Comparison of ENCODE assay signal across 25 mouse cellular contexts in the genomic region with DNA sequence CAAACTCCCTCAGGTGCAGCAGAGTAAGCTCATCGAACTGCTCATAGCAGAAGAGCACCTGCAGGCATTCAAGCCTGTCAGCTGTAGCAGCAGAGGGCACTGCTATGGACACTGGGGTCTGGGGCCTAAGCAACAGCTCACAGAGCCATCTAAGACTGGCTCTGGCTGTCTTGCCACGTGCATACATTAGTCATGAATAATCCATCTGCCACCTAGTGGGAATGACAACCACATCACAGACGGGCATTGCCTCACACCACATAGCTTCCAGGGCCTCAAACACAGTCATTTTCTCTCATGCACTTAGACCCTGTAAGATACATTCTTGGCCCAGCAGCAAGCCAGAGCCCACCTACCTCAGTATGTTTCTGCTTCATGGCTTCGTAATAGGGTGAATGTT. TPM values are rescaled to one million over a fixed set of nuclear protein-coding genes. Genes with fewer than 3 reads are reported as not detected.
DNase-seq lines count a peak whose midpoint lies in the region; ATAC-seq and TF ChIP-seq lines count a peak whose summit lies in the region.
"Had no signal": no experiment of that assay in that cellular context is flagged by ENCODE, and none has a peak within 500 bp of the region (broad histone marks: within the 10 kb centered on the region; RNA-seq: fewer than 3 reads in every experiment).

No protein-coding gene starts in this region.

- no peaks in the 10 kb centered on the region for H3K9me3 ChIP-seq in forebrain, postnatal 0 days (ENCODE audit: low read length)
- H3K9me3 ChIP-seq in forebrain, embryonic 13.5 days (replicated peaks) = no peaks in the 10 kb centered on the region
- no peaks in the 10 kb centered on the region for H3K9me3 ChIP-seq in kidney, embryonic 15.5 days (replicated peaks)
- H3K9me3 ChIP-seq in lung, postnatal 0 days (ENCODE audit: low read length) = no peaks in the 10 kb centered on the region
- H3K9me3 ChIP-seq: embryonic facial prominence, embryonic 13.5 days; heart, embryonic 13.5 days; hindbrain, embryonic 15.5 days; limb, embryonic 10.5 days; midbrain, embryonic 10.5 days; neural tube, embryonic 13.5 days had no signal

- peaks cover 76% of the 10 kb centered on the region for H3K36me3 ChIP-seq in forebrain, postnatal 0 days (ENCODE audit: insufficient read depth)
- H3K36me3 ChIP-seq in forebrain, embryonic 13.5 days (ENCODE audit: poor library complexity, severe bottlenecking) = peaks cover 88% of the 10 kb centered on the region
- H3K36me3 ChIP-seq in kidney, embryonic 15.5 days = peaks cover 97% of the 10 kb centered on the region
- 0 out of 2 replicates have a peak, but pooled peaks cover 13% of the 10 kb centered on the region for H3K36me3 ChIP-seq in lung, postnatal 0 days (ENCODE audit: insufficient read depth, low read length)

- 76% methylated on average over 4 of the region's 4 CpGs for WGBS in forebrain, postnatal 0 days
- whole genome bisulfite sequencing in forebrain, embryonic 13.5 days = 85% methylated on average over 4 of the region's 4 CpGs
- WGBS in kidney, embryonic 15.5 days = 84% methylated on average over 4 of the region's 4 CpGs
- 83% methylated on average over 4 of the region's 4 CpGs for WGBS in lung, postnatal 0 days

- no peaks in the 10 kb centered on the region for H3K27me3 ChIP-seq in forebrain, postnatal 0 days (ENCODE audit: insufficient read depth, low read length)
- H3K27me3 ChIP-seq in forebrain, embryonic 13.5 days = no peaks in the 10 kb centered on the region
- no peaks in the 10 kb centered on the region for H3K27me3 ChIP-seq in kidney, embryonic 15.5 days
- no peaks in the 10 kb centered on the region for H3K27me3 ChIP-seq in lung, postnatal 0 days (replicated peaks; ENCODE audit: insufficient read depth, low read length)
- H3K27me3 ChIP-seq: embryonic facial prominence, embryonic 13.5 days; heart, embryonic 13.5 days; hindbrain, embryonic 15.5 days; neural tube, embryonic 13.5 days had no signal

- H3K4me3 ChIP-seq in forebrain, postnatal 0 days (ENCODE audit: low read depth, low read length) = no peak overlapping the region
- H3K4me3 ChIP-seq in forebrain, embryonic 13.5 days = no peak overlapping the region
- H3K4me3 ChIP-seq in kidney, embryonic 15.5 days (replicated peaks) = no peak overlapping the region
- H3K4me3 ChIP-seq in lung, postnatal 0 days (ENCODE audit: low read depth, low read length) = no peak overlapping the region
- H3K4me3 ChIP-seq: embryonic facial prominence, embryonic 13.5 days; heart, embryonic 13.5 days; hindbrain, embryonic 15.5 days; limb, embryonic 10.5 days; midbrain, embryonic 10.5 days; neural tube, embryonic 13.5 days had no signal

- ATAC-seq in forebrain, postnatal 0 days = no peak
- no peak for ATAC-seq in forebrain, embryonic 13.5 days
- peak; percentile 40; the same call in 1 of the 2 replicates for ATAC-seq in kidney, embryonic 15.5 days (replicated peaks; ENCODE audit: low FRiP score)
- no peak for ATAC-seq in lung, postnatal 0 days

- no peak for TF ChIP-seq EP300 in lung, postnatal 0 days (IDR thresholded peaks at IDR 0.05)

- DNase-seq in forebrain, postnatal 0 days = no peak
- no peak for DNase-seq in kidney, postnatal 36 days
- no peak for DNase-seq in lung, postnatal 0 days (ENCODE audit: low spot score)
- DNase-seq in lung, postnatal 14 days = no peak
- peak; percentile 36 for DNase-seq in fibroblast of lung, adult 2 months (ENCODE audit: low read depth)
- DNase-seq in left cerebral cortex, postnatal 25 days (ENCODE audit: low spot score in 2 of 2) = no peak
- DNase-seq: adrenal gland, postnatal 10 days; cerebellum, adult 11 months; cerebellum, postnatal 14 days; heart, adult 18-20 months; heart, postnatal 36 days; kidney, postnatal 14 days; lung, adult 2 months; lung, postnatal 4 days; thymus, postnatal 14 days had no signal

- no peak overlapping the region for H3K9ac ChIP-seq in forebrain, postnatal 0 days
- H3K9ac ChIP-seq in forebrain, embryonic 13.5 days = no peak overlapping the region
- no peak overlapping the region for H3K9ac ChIP-seq in kidney, embryonic 15.5 days
- H3K9ac ChIP-seq in lung, postnatal 0 days (replicated peaks; ENCODE audit: low read depth) = no peak overlapping the region
- H3K9ac ChIP-seq: embryonic facial prominence, embryonic 13.5 days; heart, embryonic 13.5 days; hindbrain, embryonic 15.5 days; neural tube, embryonic 13.5 days had no signal

- intact Hi-C loops in left cerebral cortex, postnatal 25 days (cut with DNase I) = no loop called here

- H3K27ac ChIP-seq in forebrain, postnatal 0 days (ENCODE audit: low read depth, low read length) = no peak overlapping the region
- no peak overlapping the region for H3K27ac ChIP-seq in forebrain, embryonic 13.5 days
- no peak overlapping the region for H3K27ac ChIP-seq in kidney, embryonic 15.5 days
- no peak overlapping the region for H3K27ac ChIP-seq in lung, postnatal 0 days (ENCODE audit: low read length)
- H3K27ac ChIP-seq: embryonic facial prominence, embryonic 13.5 days; heart, embryonic 13.5 days; hindbrain, embryonic 15.5 days; limb, embryonic 10.5 days; midbrain, embryonic 10.5 days; neural tube, embryonic 13.5 days had no signal

- H3K4me1 ChIP-seq in forebrain, postnatal 0 days (ENCODE audit: insufficient read depth) = no peaks in the 10 kb centered on the region
- H3K4me1 ChIP-seq in forebrain, embryonic 13.5 days = no peaks in the 10 kb centered on the region
- no peaks in the 10 kb centered on the region for H3K4me1 ChIP-seq in kidney, embryonic 15.5 days
- H3K4me1 ChIP-seq in lung, postnatal 0 days (ENCODE audit: insufficient read depth, low read depth, low read length) = no peaks in the 10 kb centered on the region
- H3K4me1 ChIP-seq: embryonic facial prominence, embryonic 13.5 days; heart, embryonic 13.5 days; hindbrain, embryonic 15.5 days; limb, embryonic 10.5 days; midbrain, embryonic 10.5 days; neural tube, embryonic 13.5 days had no signal

- no peak overlapping the region for H3K4me2 ChIP-seq in forebrain, postnatal 0 days (ENCODE audit: low read depth)
- H3K4me2 ChIP-seq in forebrain, embryonic 13.5 days = no peak overlapping the region
- no peak overlapping the region for H3K4me2 ChIP-seq in kidney, embryonic 15.5 days
- H3K4me2 ChIP-seq in lung, postnatal 0 days (replicated peaks; ENCODE audit: low read depth, low read length) = no peak overlapping the region
- H3K4me2 ChIP-seq: embryonic facial prominence, embryonic 13.5 days; heart, embryonic 13.5 days; hindbrain, embryonic 15.5 days; liver, embryonic 11.5 days; neural tube, embryonic 13.5 days had no signal

- TF ChIP-seq CTCF in forebrain, postnatal 0 days (IDR thresholded peaks at IDR 0.05; ENCODE audit: low read depth) = peak; percentile 27; the same call in 1 of the 2 replicates
- TF ChIP-seq CTCF in lung, postnatal 0 days (IDR thresholded peaks at IDR 0.05) = 0 out of 2 replicates have a peak, but pooled peaks have one; percentile 2

RNA-seq across cellular contexts. Expression of a gene that starts 8.8 kb away (rescaled TPM):
- not detected in 2 replicates for total RNA-seq in forebrain, postnatal 0 days (2014; rRNA removed)
- polyA plus RNA-seq in forebrain, postnatal 0 days (2015; fragmentation: Nextera tagmentation; extraction: Ambion mirVana) = 1.3 and 3.1 TPM in 2 replicates
- polyA plus RNA-seq in forebrain, embryonic 13.5 days (2015; fragmentation: Nextera tagmentation; extraction: Ambion mirVana) = 5.0 and 5.2 TPM in 2 replicates
- polyA plus RNA-seq in kidney, embryonic 15.5 days (2015; fragmentation: Nextera tagmentation; extraction: Ambion mirVana) = 6.3 and 6.5 TPM in 2 replicates
- polyA plus RNA-seq in lung, postnatal 0 days (2015; fragmentation: Nextera tagmentation; extraction: Ambion mirVana) = 0.76 and 1.1 TPM in 2 replicates
- not detected for total RNA-seq in left cerebral cortex, postnatal 25 days (2021)
- total RNA-seq: adrenal gland, postnatal 10 days; heart, adult 18-20 months; heart, postnatal 36 days; left cerebral cortex, adult 18-20 months had no signal

RNA-seq across cellular contexts. Expression of a gene that starts 32.1 kb away (rescaled TPM):
- total RNA-seq in forebrain, postnatal 0 days (2014; rRNA removed) = 41.7 and 43.3 TPM in 2 replicates
- 43.3 and 43.5 TPM in 2 replicates for polyA plus RNA-seq in forebrain, postnatal 0 days (2015; fragmentation: Nextera tagmentation; extraction: Ambion mirVana)
- polyA plus RNA-seq in forebrain, embryonic 13.5 days (2015; fragmentation: Nextera tagmentation; extraction: Ambion mirVana) = 54.2 and 59.0 TPM in 2 replicates
- 105 and 110 TPM in 2 replicates for polyA plus RNA-seq in kidney, embryonic 15.5 days (2015; fragmentation: Nextera tagmentation; extraction: Ambion mirVana)
- 32.5 and 36.0 TPM in 2 replicates for polyA plus RNA-seq in lung, postnatal 0 days (2015; fragmentation: Nextera tagmentation; extraction: Ambion mirVana)
- total RNA-seq in left cerebral cortex, postnatal 25 days (2021) = 10 to 100 TPM; 66.0 to 68.7 TPM

RNA-seq across cellular contexts. Expression of a gene that starts 42.0 kb away (rescaled TPM):
- total RNA-seq in forebrain, postnatal 0 days (2014; rRNA removed) = 46.0 and 50.7 TPM in 2 replicates
- polyA plus RNA-seq in forebrain, postnatal 0 days (2015; fragmentation: Nextera tagmentation; extraction: Ambion mirVana) = 11.8 and 17.7 TPM in 2 replicates
- polyA plus RNA-seq in forebrain, embryonic 13.5 days (2015; fragmentation: Nextera tagmentation; extraction: Ambion mirVana) = 18.0 and 21.3 TPM in 2 replicates
- polyA plus RNA-seq in kidney, embryonic 15.5 days (2015; fragmentation: Nextera tagmentation; extraction: Ambion mirVana) = 21.1 and 21.3 TPM in 2 replicates
- polyA plus RNA-seq in lung, postnatal 0 days (2015; fragmentation: Nextera tagmentation; extraction: Ambion mirVana) = 4.3 and 4.8 TPM in 2 replicates
- 10 to 100 TPM; 49.7 to 56.8 TPM for total RNA-seq in left cerebral cortex, postnatal 25 days (2021)
